Mouse (Mus musculus): ENCODE results near the gene Fam19a5.

Gene Fam19a5

DNA sequence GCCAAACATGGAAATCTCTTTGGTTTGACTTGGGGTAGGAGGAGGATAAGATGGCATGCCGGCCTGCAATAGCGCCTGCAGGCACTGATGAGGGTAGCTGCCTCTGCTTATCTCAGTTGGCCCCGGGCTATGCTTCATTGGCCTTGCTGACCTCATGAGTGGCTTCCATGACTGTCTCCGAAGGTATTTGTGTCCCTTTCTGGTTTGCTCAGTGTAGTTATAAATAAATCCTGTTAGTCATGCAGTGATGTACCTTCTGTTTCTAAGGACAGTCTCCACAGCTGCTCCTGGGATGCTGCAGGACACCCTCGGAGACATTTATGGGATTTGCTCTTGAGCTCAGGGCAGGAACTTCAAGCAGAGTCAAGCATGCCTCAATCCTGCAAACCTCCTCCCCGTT, 115.6 kb downstream of the Fam19a5 start:
- DNase-seq (ENCODE audit: extremely low read depth, insufficient read length, low spot score): no peak

- no peak for DNase-seq (ENCODE audit: extremely low read depth, insufficient read length, low spot score)
Measured at GRCm38 (mm10) chr15:87661954-87662353, 117.9 kb downstream of the Fam19a5 start.

- no peak for DNase-seq (ENCODE audit: extremely low read depth, insufficient read length, low spot score)
Measured at GRCm38 (mm10) chr15:87666041-87666750, 122.1 kb downstream of the Fam19a5 start.

DNA sequence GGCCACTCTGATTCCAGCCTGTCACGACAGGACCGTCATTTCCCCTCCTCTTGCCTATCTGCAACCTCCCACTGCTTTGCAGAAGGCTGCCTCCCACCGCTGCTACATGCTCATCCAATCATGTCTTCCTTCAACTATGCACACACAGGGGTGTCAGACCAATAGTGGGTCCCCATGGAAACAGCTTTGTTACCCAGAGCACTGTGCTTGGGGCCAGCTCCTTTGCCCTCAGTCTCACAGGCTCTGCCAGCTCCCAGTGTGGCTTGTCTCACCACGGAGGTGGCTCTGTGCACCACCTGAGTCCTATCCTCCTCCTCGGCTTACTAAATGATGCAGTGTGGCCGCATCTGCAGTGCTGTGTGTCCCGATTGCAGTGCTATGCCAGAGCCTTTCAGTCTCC, 123.3 kb downstream of the Fam19a5 start:
- DNase-seq (ENCODE audit: extremely low read depth, insufficient read length, low spot score): no peak

- peak; percentile 68 for DNase-seq (ENCODE audit: extremely low read depth, insufficient read length, low spot score)
Measured at GRCm38 (mm10) chr15:87668112-87668511, 124.0 kb downstream of the Fam19a5 start.

- no peak for DNase-seq (ENCODE audit: extremely low read depth, insufficient read length, low spot score)
Measured at GRCm38 (mm10) chr15:87671929-87672328, 127.8 kb downstream of the Fam19a5 start.

- no peak for DNase-seq (ENCODE audit: extremely low read depth, insufficient read length, low spot score)
Measured at GRCm38 (mm10) chr15:87678711-87679110, 134.6 kb downstream of the Fam19a5 start.

DNA sequence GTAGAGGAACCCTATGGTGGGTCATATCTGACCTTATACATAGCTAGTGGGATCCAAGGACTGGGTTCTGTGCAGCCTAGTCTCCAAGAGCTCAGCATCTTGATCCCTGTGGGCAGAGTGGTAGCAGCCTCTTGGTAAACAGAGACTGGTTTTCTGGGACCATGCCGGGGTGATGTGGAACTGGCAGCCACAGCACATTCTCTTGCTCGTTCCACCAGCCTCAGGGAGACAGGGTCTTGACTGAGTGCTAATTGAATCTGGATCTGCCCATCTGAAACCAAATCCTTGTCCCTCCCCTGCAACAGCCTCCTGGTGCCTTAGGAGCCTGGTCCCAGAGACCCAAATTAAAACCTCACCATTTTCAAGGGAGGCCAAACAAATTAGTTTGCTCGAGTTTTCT, 138.3 kb downstream of the Fam19a5 start:
- no peak for DNase-seq (ENCODE audit: extremely low read depth, insufficient read length, low spot score)

- no peak for DNase-seq (ENCODE audit: extremely low read depth, insufficient read length, low spot score)
Measured at GRCm38 (mm10) chr15:87686415-87687040, 142.4 kb downstream of the Fam19a5 start.

GRCm38 (mm10) chr15:87691271-87691955, 147.3 kb downstream of the Fam19a5 start:
- no peak for DNase-seq (ENCODE audit: extremely low read depth, insufficient read length, low spot score)

DNA sequence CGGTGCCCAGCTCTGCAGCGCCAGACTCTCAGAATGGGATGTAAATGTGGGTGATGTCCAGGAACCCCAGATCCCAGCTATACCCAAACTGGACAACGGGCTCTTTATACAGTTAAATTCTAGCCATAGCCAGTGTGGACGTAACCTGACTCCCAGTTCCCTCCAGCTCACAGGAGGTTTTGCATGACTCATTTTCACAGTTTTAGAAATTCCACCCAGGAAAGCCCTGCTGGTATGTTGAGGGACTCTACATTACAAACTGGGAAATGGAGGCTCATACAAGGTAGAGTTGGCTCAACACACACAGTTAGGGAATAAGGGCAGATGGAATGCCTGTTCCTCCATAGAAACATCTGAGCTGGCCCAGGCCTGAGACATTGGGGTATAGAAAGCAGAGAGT, 147.9 kb downstream of the Fam19a5 start:
- peak; percentile 50 for DNase-seq (ENCODE audit: extremely low read depth, insufficient read length, low spot score)

DNA sequence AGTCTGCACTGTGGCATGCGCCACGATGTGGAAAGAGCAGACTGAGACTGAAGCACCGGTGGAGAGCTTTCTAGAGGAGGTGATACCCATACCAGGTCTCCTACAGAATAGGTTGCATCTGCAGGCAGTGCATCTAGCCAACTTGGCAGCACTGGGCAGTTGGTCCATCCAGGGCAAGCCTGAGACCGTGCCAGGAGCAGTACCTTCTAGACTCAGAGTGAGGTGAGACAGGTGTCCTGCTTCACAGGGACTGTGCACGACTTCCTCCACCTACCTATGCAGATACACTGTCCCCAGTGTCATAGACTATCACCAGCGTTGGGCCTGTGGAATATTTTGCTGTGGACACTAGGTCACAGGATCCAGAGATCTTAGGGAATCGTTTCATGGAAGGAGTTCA, 148.3 kb downstream of the Fam19a5 start:
- DNase-seq (ENCODE audit: extremely low read depth, insufficient read length, low spot score): no peak

DNA sequence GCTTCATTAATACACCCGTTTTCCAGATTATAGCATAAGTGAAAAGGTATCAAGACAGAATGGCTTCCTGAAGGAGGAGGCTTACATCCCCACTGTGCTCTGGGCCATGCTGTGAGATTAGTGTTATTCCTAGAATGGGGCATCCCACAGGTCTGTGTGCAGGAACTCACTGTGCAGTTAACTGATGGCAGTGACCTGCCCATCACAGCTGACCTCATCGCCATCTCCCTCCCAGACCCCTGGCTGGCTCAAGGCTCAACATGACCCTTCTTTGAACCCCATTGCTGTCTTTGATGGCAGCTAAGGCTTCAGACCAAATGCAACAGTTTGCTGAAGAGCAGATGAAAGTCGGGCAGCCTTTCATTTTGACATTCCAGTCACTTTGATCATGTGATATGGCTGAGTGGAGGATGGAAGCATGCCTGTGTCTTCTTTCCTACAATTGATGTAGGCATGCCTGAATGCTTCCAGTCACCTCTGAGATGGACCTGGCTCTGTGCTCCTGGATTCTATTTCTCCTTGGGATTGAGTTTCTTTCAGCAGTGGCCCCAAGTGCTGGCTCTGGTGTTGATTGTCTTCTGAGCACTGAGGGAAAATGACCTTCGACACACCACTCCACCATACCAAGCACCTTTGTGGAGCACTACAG, 148.9 kb downstream of the Fam19a5 start:
- DNase-seq (ENCODE audit: extremely low read depth, insufficient read length, low spot score): no peak

DNA sequence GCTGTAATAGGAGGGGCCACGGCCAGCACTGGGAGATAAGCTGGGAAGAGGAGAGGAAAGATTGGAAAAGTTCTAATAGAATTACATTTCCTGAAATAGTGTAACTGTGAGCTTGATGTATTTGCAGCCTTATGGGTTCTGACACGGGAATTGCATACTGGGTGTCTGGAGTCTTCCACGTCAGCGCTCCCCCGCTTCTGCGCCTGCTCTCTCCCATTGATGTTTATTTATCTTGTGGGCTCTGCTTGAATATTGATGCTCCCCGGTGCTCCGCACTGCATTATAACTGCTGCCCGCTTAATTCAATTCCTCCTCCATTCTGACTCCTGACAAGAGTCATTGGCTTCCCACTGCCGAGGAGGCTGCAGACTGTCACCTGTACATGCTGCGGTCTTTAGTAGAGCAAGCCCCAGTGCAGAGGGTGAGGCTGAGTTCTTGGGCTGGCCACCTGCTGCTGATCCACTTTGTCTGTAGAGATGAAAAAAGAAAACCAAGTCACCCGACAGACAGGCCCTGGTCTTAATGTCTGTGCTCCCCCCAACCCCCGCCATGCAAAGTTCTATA, 153.4 kb downstream of the Fam19a5 start:
- DNase-seq (ENCODE audit: extremely low read depth, insufficient read length, low spot score): no peak

GRCm38 (mm10) chr15:87698562-87699320, 154.6 kb downstream of the Fam19a5 start:
- DNase-seq (ENCODE audit: extremely low read depth, insufficient read length, low spot score): no peak

GRCm38 (mm10) chr15:87702821-87703220, 158.7 kb downstream of the Fam19a5 start:
- no peak for DNase-seq (ENCODE audit: extremely low read depth, insufficient read length, low spot score)

DNA sequence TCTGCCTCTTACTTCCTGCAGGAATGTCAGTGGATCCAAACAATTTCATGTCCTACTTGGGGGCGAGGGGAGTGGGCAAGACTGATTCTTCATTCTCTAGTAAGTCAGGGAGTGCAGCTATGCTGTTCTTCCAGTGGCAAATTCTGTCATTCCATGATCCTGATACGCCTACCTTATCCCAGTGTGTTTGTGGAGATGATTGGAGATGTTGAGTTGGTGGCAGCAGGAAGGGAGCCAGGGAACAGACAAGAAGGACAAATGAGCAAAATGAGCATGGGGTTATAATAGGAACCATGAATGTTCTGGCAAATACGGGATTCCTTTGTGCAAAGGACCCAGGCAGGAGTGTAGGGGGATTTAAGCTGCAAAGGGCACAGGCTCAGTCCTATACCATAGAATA, 159.2 kb downstream of the Fam19a5 start:
- DNase-seq (ENCODE audit: extremely low read depth, insufficient read length, low spot score): no peak

DNA sequence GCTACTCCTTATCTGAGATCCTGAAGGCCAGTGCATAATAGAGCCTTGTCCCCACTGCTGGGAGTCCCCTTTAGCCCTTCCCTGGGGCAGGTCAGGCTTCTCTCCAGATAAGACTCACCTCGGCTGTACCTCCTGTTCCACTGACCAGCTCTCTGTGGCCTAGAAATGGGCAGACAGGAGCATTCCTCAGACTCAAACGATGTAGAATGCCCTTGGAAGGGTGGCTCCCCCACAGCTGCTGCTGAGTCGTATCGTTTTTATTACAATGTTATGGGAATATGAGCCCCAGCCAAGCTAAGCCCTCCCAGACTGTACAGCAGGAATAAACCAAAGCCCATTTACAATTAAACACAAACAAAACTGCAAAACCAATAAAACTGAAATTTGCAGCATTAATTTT, 167.7 kb downstream of the Fam19a5 start:
- no peak for DNase-seq (ENCODE audit: extremely low read depth, insufficient read length, low spot score)

DNA sequence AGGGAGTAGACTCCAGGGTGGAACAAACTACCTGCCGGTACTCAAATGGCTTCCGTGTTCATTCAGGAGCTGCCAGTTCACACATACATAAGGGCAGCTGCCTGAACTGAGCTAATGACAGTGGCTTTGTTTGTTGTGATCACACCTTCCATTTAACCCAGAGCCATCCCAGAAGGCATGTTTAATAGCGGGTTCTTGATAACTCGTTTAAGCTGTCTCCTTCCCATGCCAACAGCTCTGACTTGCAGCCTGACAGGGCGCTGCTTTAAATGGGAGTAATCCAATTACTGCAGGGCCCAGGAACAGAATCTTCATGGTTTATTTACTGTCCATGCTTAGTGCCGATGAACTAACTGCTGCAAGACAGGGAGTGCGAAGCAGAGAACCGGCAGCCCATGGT, 168.1 kb downstream of the Fam19a5 start:
- no peak for DNase-seq (ENCODE audit: extremely low read depth, insufficient read length, low spot score)

- DNase-seq (ENCODE audit: extremely low read depth, insufficient read length, low spot score): peak; percentile 92
Measured at GRCm38 (mm10) chr15:87715037-87715676, 171.1 kb downstream of the Fam19a5 start.
